Mouse (Mus musculus) C2C12 (cell line): ENCODE measurements around the gene Stpg1. TPM values are rescaled to one million over a fixed set of nuclear protein-coding genes. Genes with fewer than 3 reads are reported as not detected.

Experiments used
- H3K27me3 ChIP-seq: one replicate; pipeline ENCODE4 v1.6.1; 2011; ENCODE audit not compliant: control insufficient read depth, insufficient read depth, insufficient read length
- H3K36me3 ChIP-seq: one replicate; pipeline ENCODE4 v1.6.1; 2011; ENCODE audit not compliant: control insufficient read depth, insufficient read depth
- H3K4me3 ChIP-seq: one replicate; pipeline ENCODE4 v1.5.1; 2011; ENCODE audit warnings: mild to moderate bottlenecking, control low read depth; ENCODE audit not compliant: poor library complexity, insufficient read depth, severe bottlenecking
- H3K79me2 ChIP-seq: one replicate; pipeline ENCODE4 v1.6.1; 2011; ENCODE audit not compliant: control insufficient read depth, insufficient read depth
- H3K79me3 ChIP-seq: one replicate; pipeline ENCODE4 v1.6.1; 2011; ENCODE audit warnings: low read depth, control low read depth
- H3ac ChIP-seq: one replicate; pipeline ENCODE3; 2011; ENCODE audit warnings: low read depth; ENCODE audit not compliant: control insufficient read depth, insufficient read length
- CEBPB ChIP-seq: IDR thresholded peaks from one replicate; pipeline ENCODE4 v1.6.1; 2011; ENCODE audit warnings: low read depth, mild to moderate bottlenecking, control low read depth, moderate library complexity
- CTCF ChIP-seq: IDR thresholded peaks from one replicate; pipeline ENCODE4 v1.5.1; 2011; ENCODE audit not compliant: control insufficient read depth, insufficient read depth, insufficient read length
- FOSL1 ChIP-seq: IDR thresholded peaks from one replicate; pipeline ENCODE4 v1.8.0; 2011; ENCODE audit warnings: mild to moderate bottlenecking, low read length; ENCODE audit not compliant: poor library complexity, insufficient read depth, severe bottlenecking
- MAX ChIP-seq: IDR thresholded peaks from one replicate; pipeline ENCODE4 v1.6.1; 2011; ENCODE audit warnings: mild to moderate bottlenecking, control low read depth
- MYOD1 ChIP-seq: IDR thresholded peaks from one replicate; pipeline ENCODE4 v1.6.1; 2011; ENCODE audit warnings: low read depth; ENCODE audit not compliant: control insufficient read depth, insufficient read length
- MYOG ChIP-seq: IDR thresholded peaks from one replicate; pipeline ENCODE4 v1.6.1; 2011; ENCODE audit not compliant: control insufficient read depth, insufficient read length; ENCODE audit errors: extremely low read depth
- USF1 ChIP-seq: IDR thresholded peaks from one replicate; pipeline ENCODE4 v1.6.1; 2011; ENCODE audit warnings: low read depth, mild to moderate bottlenecking, control low read depth, moderate library complexity
- polyA plus RNA-seq: library from polyadenylated mRNA; unstranded; fragments of >200 nt; fragmentation: generic; extraction: Trizol; gene quantifications from one replicate; pipeline ENCODE4 v1.2.1, GENCODE M21; 2012; ENCODE audit warnings: missing spikeins

Gene Stpg1
- polyA plus RNA-seq, 1 experiment, result 0.01 TPM

- Histone ChIP-seq H3K27me3 (no peaks in the 10 kb centered on the region), H3K36me3 (no peaks in the 10 kb centered on the region), H3ac (no peak overlapping the region), H3K79me2 (no peaks in the 10 kb centered on the region), H3K79me3 (no peaks in the 10 kb centered on the region), H3K4me3 (no peak overlapping the region)
- TF ChIP-seq FOSL1 (no peak), MYOD1 (no peak), MYOG (no peak), MAX (no peak), USF1 (no peak), CTCF (no peak), CEBPB (no peak)
These were observed 77.7 kb downstream of the Stpg1 start for GRCm38 (mm10) chr4:135572276-135572675.

GRCm38 (mm10) chr4:135573251-135573808 lies 78.7 kb downstream of the Stpg1 start, which contains the start of gene Grhl3:
TSS of gene Grhl3 (minus strand) at chr4:135573630.
- no peaks in the 10 kb centered on the region for H3K79me2 ChIP-seq
- H3K4me3 ChIP-seq, result no peak within 1 kb of the TSS
- H3K27me3 ChIP-seq, result no peaks in the 10 kb centered on the region
- TF ChIP-seq MAX, result no peak
- peak; percentile 8 for TF ChIP-seq MYOD1
- no peaks in the 10 kb centered on the region for H3K36me3 ChIP-seq
- H3ac ChIP-seq, result no peak within 1 kb of the TSS
- no peaks in the 10 kb centered on the region for H3K79me3 ChIP-seq

GRCm38 (mm10) chr4:135575365-135576140 lies 81.0 kb downstream of the Stpg1 start:
- Histone ChIP-seq H3K36me3 (no peaks in the 10 kb centered on the region), H3K4me3 (no peak overlapping the region), H3K79me2 (no peaks in the 10 kb centered on the region), H3ac (no peak overlapping the region), H3K79me3 (no peaks in the 10 kb centered on the region), H3K27me3 (no peaks in the 10 kb centered on the region)
- no peak for TF ChIP-seq MYOG
- peak; percentile 5 for TF ChIP-seq CTCF
- TF ChIP-seq CEBPB, result peak; percentile 84

- Histone ChIP-seq H3K4me3 (no peak overlapping the region), H3K79me2 (no peaks in the 10 kb centered on the region), H3ac (no peak overlapping the region), H3K36me3 (no peaks in the 10 kb centered on the region), H3K27me3 (no peaks in the 10 kb centered on the region), H3K79me3 (no peaks in the 10 kb centered on the region)
- TF ChIP-seq FOSL1, result no peak
- no peak for TF ChIP-seq CEBPB
- TF ChIP-seq MAX, result no peak
- TF ChIP-seq MYOD1, result no peak
- TF ChIP-seq USF1, result no peak
These were observed 83.9 kb downstream of the Stpg1 start for GRCm38 (mm10) chr4:135578490-135578889.

- H3K27me3 ChIP-seq, result no peaks in the 10 kb centered on the region
- no peaks in the 10 kb centered on the region for H3K36me3 ChIP-seq
- no peak for TF ChIP-seq CEBPB
- TF ChIP-seq FOSL1, result no peak
- no peak for TF ChIP-seq CTCF
- no peak for TF ChIP-seq MYOD1
- TF ChIP-seq MYOG, result no peak
- TF ChIP-seq MAX, result no peak
- no peak for TF ChIP-seq USF1
- no peak overlapping the region for H3K4me3 ChIP-seq
- no peak overlapping the region for H3ac ChIP-seq
- no peaks in the 10 kb centered on the region for H3K79me2 ChIP-seq
- H3K79me3 ChIP-seq, result no peaks in the 10 kb centered on the region
These were observed 85.1 kb downstream of the Stpg1 start for GRCm38 (mm10) chr4:135579695-135580094.

GRCm38 (mm10) chr4:135581222-135581910 lies 86.8 kb downstream of the Stpg1 start:
- H3K27me3 ChIP-seq, result no peaks in the 10 kb centered on the region
- no peaks in the 10 kb centered on the region for H3K79me2 ChIP-seq
- H3ac ChIP-seq, result no peak overlapping the region
- no peaks in the 10 kb centered on the region for H3K36me3 ChIP-seq
- TF ChIP-seq MYOG (no peak), CTCF (no peak), CEBPB (no peak), FOSL1 (no peak), MAX (no peak), MYOD1 (no peak), USF1 (no peak)
- no peaks in the 10 kb centered on the region for H3K79me3 ChIP-seq
- H3K4me3 ChIP-seq, result no peak overlapping the region
